Comparison of ENCODE assay signal across 8 mouse cellular contexts in the genomic region with DNA sequence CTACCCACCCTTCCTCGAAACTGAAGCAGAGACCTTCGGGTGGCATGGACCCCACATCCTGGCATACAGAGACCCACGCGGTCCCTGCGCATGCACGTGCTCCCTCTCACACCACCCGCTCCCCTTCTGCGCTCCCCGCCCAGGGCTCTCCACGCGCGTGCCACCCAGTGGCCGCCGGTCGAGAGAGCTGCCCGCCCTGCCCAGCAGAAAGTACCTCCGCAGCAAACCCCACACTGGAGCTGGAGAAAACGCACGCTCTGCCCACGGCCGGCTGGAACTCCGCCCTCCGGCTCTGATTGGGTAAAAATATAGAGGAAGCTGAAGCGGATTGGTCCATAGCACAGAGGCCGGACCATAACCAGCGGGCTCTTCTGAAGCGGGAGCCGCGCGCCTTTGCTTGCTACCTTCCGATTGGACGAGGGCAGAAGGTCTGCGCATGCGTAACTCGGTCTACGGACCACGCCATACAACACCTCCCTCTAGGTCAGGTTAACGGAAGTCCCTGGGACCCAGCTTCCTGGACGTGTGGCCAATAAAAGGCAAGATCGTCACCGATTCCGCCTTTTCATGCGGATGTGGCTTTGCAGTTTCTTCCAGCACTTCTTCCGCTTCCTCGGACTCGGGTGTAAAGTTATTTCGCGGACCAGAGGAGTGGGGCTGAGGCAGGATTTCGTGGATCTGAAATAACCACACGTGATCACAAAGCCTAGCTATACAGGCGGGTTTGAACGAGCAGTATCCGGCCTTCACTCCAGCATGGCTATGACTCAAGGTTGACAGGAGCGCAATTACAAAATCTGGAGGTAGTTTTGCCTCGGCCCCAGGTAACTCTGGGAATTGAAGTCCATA. TPM values are rescaled to one million over a fixed set of nuclear protein-coding genes. Genes with fewer than 3 reads are reported as not detected.
DNase-seq lines count a peak whose midpoint lies in the region; ATAC-seq and TF ChIP-seq lines count a peak whose summit lies in the region.

TSS of gene Wdr89 (minus strand) at position 280 of the 849 bp plus-strand sequence.

- WGBS in forebrain, embryonic 12.5 days: under 1% methylated on average over 55 of the region's 55 CpGs
- under 1% methylated on average over 55 of the region's 55 CpGs for WGBS in heart, postnatal 0 days
- under 1% methylated on average over 55 of the region's 55 CpGs for WGBS in liver, embryonic 16.5 days (ENCODE audit: insufficient replicate concordance)
- under 1% methylated on average over 55 of the region's 55 CpGs for WGBS in neural tube, embryonic 13.5 days

- H3K4me2 ChIP-seq in forebrain, embryonic 12.5 days: peak within 1 kb of the TSS; percentile 87
- peak within 1 kb of the TSS; percentile 82 for H3K4me2 ChIP-seq in heart, postnatal 0 days (ENCODE audit: low read depth, low read length)
- peak within 1 kb of the TSS; percentile 97 for H3K4me2 ChIP-seq in liver, embryonic 16.5 days (ENCODE audit: low read depth, low read length)
- H3K4me2 ChIP-seq in neural tube, embryonic 13.5 days: peak within 1 kb of the TSS; percentile 87

- peaks cover 64% of the 10 kb centered on the region for H3K4me1 ChIP-seq in E14TG2a.4 (replicated peaks; ENCODE audit: low read depth, low read length)
- H3K4me1 ChIP-seq in forebrain, embryonic 12.5 days: peaks cover 15% of the 10 kb centered on the region
- H3K4me1 ChIP-seq in heart, postnatal 0 days (ENCODE audit: control insufficient read depth, insufficient read depth): peaks cover 8% of the 10 kb centered on the region
- peaks cover 27% of the 10 kb centered on the region for H3K4me1 ChIP-seq in liver, embryonic 16.5 days (ENCODE audit: control insufficient read depth, low read depth, low read length)
- H3K4me1 ChIP-seq in neural tube, embryonic 13.5 days (replicated peaks): peaks cover 17% of the 10 kb centered on the region
- H3K4me1 ChIP-seq in testis, adult 2 months (ENCODE audit: control insufficient read depth, insufficient read depth, low read length): peaks cover 7% of the 10 kb centered on the region

- TF ChIP-seq POLR2A in testis, adult 2 months (IDR thresholded peaks at IDR 0.05; ENCODE audit: control insufficient read depth, low read depth, low read length): peak; percentile 74

- peak; percentile 99 for ATAC-seq in forebrain, embryonic 12.5 days (ENCODE audit: low FRiP score)
- ATAC-seq in heart, postnatal 0 days (ENCODE audit: insufficient read depth, low read depth): peak; percentile 97
- ATAC-seq in liver, embryonic 16.5 days (ENCODE audit: low read depth): peak; percentile 96
- ATAC-seq in neural tube, embryonic 13.5 days (ENCODE audit: low read depth): peak; percentile 99

- peak; percentile 100 for DNase-seq in c-Kit-positive CD71-positive TER-119-positive erythroid progenitor cells, embryonic 14.5 days (ENCODE audit: low spot score)
- DNase-seq in heart, postnatal 0 days (ENCODE audit: low spot score): peak; percentile 100
- peak; percentile 99 to 100 for DNase-seq in kidney, postnatal 4 days

- H3K27me3 ChIP-seq in E14TG2a.4 (ENCODE audit: insufficient read depth, low read length): no peaks in the 10 kb centered on the region
- H3K27me3 ChIP-seq in forebrain, embryonic 12.5 days: no peaks in the 10 kb centered on the region
- H3K27me3 ChIP-seq in heart, postnatal 0 days (ENCODE audit: control insufficient read depth, insufficient read depth, low read length): no peaks in the 10 kb centered on the region
- H3K27me3 ChIP-seq in liver, embryonic 16.5 days (ENCODE audit: control insufficient read depth, insufficient read depth, low read depth, low read length): no peaks in the 10 kb centered on the region
- H3K27me3 ChIP-seq in neural tube, embryonic 13.5 days: no peaks in the 10 kb centered on the region
- no peaks in the 10 kb centered on the region for H3K27me3 ChIP-seq in testis, adult 2 months (ENCODE audit: control insufficient read depth, insufficient read depth, low read length)

- no peak for TF ChIP-seq CTCF in E14TG2a.4 (conservative IDR thresholded peaks at IDR 0.05; ENCODE audit: low read length)
- peak; percentile 44 for TF ChIP-seq CTCF in heart, postnatal 0 days (IDR thresholded peaks at IDR 0.05; ENCODE audit: low read depth)
- no peak for TF ChIP-seq CTCF in testis, adult 2 months (IDR thresholded peaks at IDR 0.05; ENCODE audit: control insufficient read depth, insufficient read depth, insufficient replicate concordance, low read depth, low read length)

- no peak for TF ChIP-seq EP300 in heart, postnatal 0 days (IDR thresholded peaks at IDR 0.05; ENCODE audit: low read depth)

- H3K4me3 ChIP-seq in E14TG2a.4 (replicated peaks; ENCODE audit: low read length): peak within 1 kb of the TSS; percentile 98
- peak within 1 kb of the TSS; percentile 62 for H3K4me3 ChIP-seq in forebrain, embryonic 12.5 days (replicated peaks)
- peak within 1 kb of the TSS; percentile 61 for H3K4me3 ChIP-seq in heart, postnatal 0 days (ENCODE audit: low read depth, low read length)
- peak within 1 kb of the TSS; percentile 76 for H3K4me3 ChIP-seq in liver, embryonic 16.5 days (ENCODE audit: low read depth, low read length)
- peak within 1 kb of the TSS; percentile 63 for H3K4me3 ChIP-seq in neural tube, embryonic 13.5 days
- peak within 1 kb of the TSS; percentile 93 for H3K4me3 ChIP-seq in testis, adult 2 months (ENCODE audit: control insufficient read depth, low read depth, low read length)

- peaks cover 53% of the 10 kb centered on the region for H3K36me3 ChIP-seq in E14TG2a.4 (ENCODE audit: insufficient read depth, low read length)
- H3K36me3 ChIP-seq in forebrain, embryonic 12.5 days (replicated peaks): no peaks in the 10 kb centered on the region
- H3K36me3 ChIP-seq in heart, postnatal 0 days (replicated peaks; ENCODE audit: control insufficient read depth, insufficient read depth, low read length): no peaks in the 10 kb centered on the region
- H3K36me3 ChIP-seq in liver, embryonic 16.5 days (ENCODE audit: control insufficient read depth, insufficient read depth): no peaks in the 10 kb centered on the region
- H3K36me3 ChIP-seq in neural tube, embryonic 13.5 days: no peaks in the 10 kb centered on the region
- H3K36me3 ChIP-seq in testis, adult 2 months (ENCODE audit: control insufficient read depth, insufficient read depth, low read length): no peaks in the 10 kb centered on the region; the same call in 1 of the 2 replicates

- H3K9me3 ChIP-seq in E14TG2a.4 (ENCODE audit: low read length): no peaks in the 10 kb centered on the region
- no peaks in the 10 kb centered on the region for H3K9me3 ChIP-seq in forebrain, embryonic 12.5 days
- no peaks in the 10 kb centered on the region for H3K9me3 ChIP-seq in heart, postnatal 0 days (replicated peaks; ENCODE audit: control insufficient read depth, low read length)
- H3K9me3 ChIP-seq in liver, embryonic 16.5 days (replicated peaks; ENCODE audit: control insufficient read depth, low read length): no peaks in the 10 kb centered on the region
- no peaks in the 10 kb centered on the region for H3K9me3 ChIP-seq in neural tube, embryonic 13.5 days

- peak within 1 kb of the TSS; percentile 82 for H3K27ac ChIP-seq in forebrain, embryonic 12.5 days
- peak within 1 kb of the TSS; percentile 85 for H3K27ac ChIP-seq in heart, postnatal 0 days (ENCODE audit: low read depth)
- peak within 1 kb of the TSS; percentile 90 for H3K27ac ChIP-seq in liver, embryonic 16.5 days (ENCODE audit: low read length)
- H3K27ac ChIP-seq in neural tube, embryonic 13.5 days (replicated peaks): peak within 1 kb of the TSS; percentile 85
- H3K27ac ChIP-seq in testis, adult 2 months (ENCODE audit: control insufficient read depth, insufficient read depth, low read depth, low read length): peak within 1 kb of the TSS; percentile 93

- peak within 1 kb of the TSS; percentile 78 for H3K9ac ChIP-seq in forebrain, embryonic 12.5 days
- H3K9ac ChIP-seq in heart, postnatal 0 days (replicated peaks; ENCODE audit: low read depth, low read length): peak within 1 kb of the TSS; percentile 57
- peak within 1 kb of the TSS; percentile 79 for H3K9ac ChIP-seq in liver, embryonic 16.5 days (ENCODE audit: low read depth, low read length)
- peak within 1 kb of the TSS; percentile 79 for H3K9ac ChIP-seq in neural tube, embryonic 13.5 days

RNA-seq across cellular contexts. Expression of gene Wdr89, which starts in this region (rescaled TPM):
- polyA plus RNA-seq in forebrain, embryonic 12.5 days (2016; fragmentation: Nextera tagmentation; extraction: Ambion mirVana): 9.0 and 9.7 TPM in 2 replicates
- total RNA-seq in heart, postnatal 0 days (2014; rRNA removed; ENCODE audit: low replicate concordance): 3.7 and 3.9 TPM in 2 replicates
- 4.6 and 5.3 TPM in 2 replicates for polyA plus RNA-seq in heart, postnatal 0 days (2015; fragmentation: Nextera tagmentation; extraction: Ambion mirVana)
- 2.8 and 3.6 TPM in 2 replicates for polyA plus RNA-seq in liver, embryonic 16.5 days (2015; fragmentation: Nextera tagmentation; extraction: Ambion mirVana)
- polyA plus RNA-seq in neural tube, embryonic 13.5 days (2015; fragmentation: Nextera tagmentation; extraction: Ambion mirVana): 5.4 and 7.0 TPM in 2 replicates
- polyA plus RNA-seq in testis, adult 2 months (2012; rRNA removed): 1.1 and 1.4 TPM in 2 replicates

Comparison
In these comparisons a context has a peak if more than half of its experiments do, and no peak if none do; other contexts are left out.
1. Peak in every context shown above with its lines: DNase-seq, ATAC-seq, H3K4me3 ChIP-seq and H3K27ac ChIP-seq.